Mouse (Mus musculus): Measurements from ENCODE around the gene Padi2.

- no peak for TF ChIP-seq CTCF (IDR thresholded peaks at IDR 0.05; ENCODE audit: low read depth, low read length)
- TF ChIP-seq POLR2A (IDR thresholded peaks at IDR 0.05; ENCODE audit: insufficient read depth, low read length) = no peak
Observed at GRCm38 (mm10) chr4:140870876-140871275, 35.3 kb upstream of the Padi2 start.

Measured in ES-Bruce4 (cell line).